Mouse (Mus musculus): ENCODE measurements at regions not wholly inside any gene's neighbourhood (a gene's known extent, or its start where the extent isn't known, plus 50 kb on each side); places are given as distances from the start of the nearest gene placed in this dataset.

DNA sequence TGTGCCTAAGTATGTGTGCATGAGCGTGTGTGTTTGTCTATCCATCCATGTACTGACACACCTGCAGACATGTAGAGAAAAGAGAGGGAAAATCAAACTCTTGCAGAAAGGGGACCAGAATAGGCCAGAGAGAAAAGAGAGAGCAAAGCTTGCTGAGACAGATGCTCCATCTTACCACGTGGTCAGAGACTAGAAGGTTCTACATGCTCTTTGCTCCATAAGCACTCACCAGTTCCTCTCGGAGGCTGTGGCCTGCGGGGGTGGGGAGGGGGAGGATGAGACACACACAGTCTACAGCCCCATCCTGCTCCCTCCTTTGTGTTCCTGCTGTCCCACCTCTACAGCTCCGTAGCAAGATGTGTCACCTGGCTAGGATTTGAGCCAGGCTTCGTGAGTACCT is 119.7 kb upstream of the Rreb1 start:
- WGBS, result 70% methylated on average over 6 of the region's 6 CpGs
- Histone ChIP-seq H3K4me2 (replicated peaks; ENCODE audit: low read depth, low read length) (no peak overlapping the region), H3K4me3 (ENCODE audit: low read length) (no peak overlapping the region), H3K4me1 (ENCODE audit: control insufficient read depth, insufficient read depth, low read length) (no peaks in the 10 kb centered on the region), H3K9me3 (ENCODE audit: control insufficient read depth, low read length) (no peaks in the 10 kb centered on the region), H3K36me3 (ENCODE audit: control insufficient read depth, insufficient read depth, low read length) (no peaks in the 10 kb centered on the region), H3K27me3 (ENCODE audit: control insufficient read depth, insufficient read depth, low read length) (no peaks in the 10 kb centered on the region), H3K27ac (ENCODE audit: low read depth, low read length) (no peak overlapping the region), H3K9ac (ENCODE audit: low read depth, low read length) (no peak overlapping the region)
- no peak for ATAC-seq (ENCODE audit: low FRiP score, low TSS enrichment)

DNA sequence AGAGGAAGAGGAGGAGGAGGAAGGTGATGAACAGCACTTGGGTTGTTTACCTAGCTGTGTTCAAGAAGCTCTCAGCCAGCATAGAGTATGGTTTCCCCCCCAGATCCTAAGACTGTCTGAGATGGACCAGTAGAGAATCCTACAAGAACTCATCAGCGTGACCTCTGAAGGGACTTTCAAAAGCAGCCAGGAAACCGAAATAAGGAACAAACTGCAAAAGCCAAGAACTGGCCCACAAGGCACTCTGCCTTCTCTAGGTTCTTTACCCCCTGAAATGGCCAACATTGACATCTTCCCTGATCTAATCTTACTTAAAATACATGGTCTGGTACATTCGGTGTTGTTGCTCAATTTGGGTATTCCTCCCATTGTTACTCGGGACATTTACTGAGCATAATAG is 118.1 kb upstream of the Rreb1 start:
- Histone ChIP-seq H3K9me3 (ENCODE audit: control insufficient read depth, low read length) (no peaks in the 10 kb centered on the region), H3K4me2 (replicated peaks; ENCODE audit: low read depth, low read length) (no peak overlapping the region), H3K36me3 (ENCODE audit: control insufficient read depth, insufficient read depth, low read length) (no peaks in the 10 kb centered on the region), H3K9ac (ENCODE audit: low read depth, low read length) (no peak overlapping the region), H3K27me3 (ENCODE audit: control insufficient read depth, insufficient read depth, low read length) (no peaks in the 10 kb centered on the region), H3K4me1 (ENCODE audit: control insufficient read depth, insufficient read depth, low read length) (no peaks in the 10 kb centered on the region), H3K27ac (ENCODE audit: low read depth, low read length) (no peak overlapping the region), H3K4me3 (ENCODE audit: low read length) (no peak overlapping the region)
- 94% methylated on average over 4 of the region's 4 CpGs for WGBS
- no peak for ATAC-seq (ENCODE audit: low FRiP score, low TSS enrichment)

DNA sequence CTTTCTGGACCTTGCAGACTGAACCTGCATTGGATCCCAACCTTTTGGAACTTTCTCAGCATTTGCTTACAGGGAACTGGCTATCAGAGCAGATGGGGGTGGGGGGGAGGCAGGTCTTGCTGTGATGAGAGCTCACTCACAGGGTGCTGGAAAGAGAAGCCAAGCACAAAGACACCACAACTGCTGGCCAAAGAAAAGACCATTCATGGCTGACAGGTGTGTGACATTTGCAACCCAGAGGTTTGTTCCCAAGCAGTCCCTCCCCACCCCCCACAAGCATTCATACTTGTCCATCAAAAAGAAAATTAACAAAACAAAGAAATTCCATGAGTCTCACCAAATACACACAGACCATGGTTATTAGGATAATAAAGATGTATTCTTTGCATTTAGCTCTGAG is 117.5 kb upstream of the Rreb1 start:
- Histone ChIP-seq H3K4me1 (ENCODE audit: control insufficient read depth, insufficient read depth, low read length) (no peaks in the 10 kb centered on the region), H3K4me3 (ENCODE audit: low read length) (no peak overlapping the region), H3K27me3 (ENCODE audit: control insufficient read depth, insufficient read depth, low read length) (no peaks in the 10 kb centered on the region), H3K36me3 (ENCODE audit: control insufficient read depth, insufficient read depth, low read length) (no peaks in the 10 kb centered on the region), H3K27ac (ENCODE audit: low read depth, low read length) (no peak overlapping the region), H3K9ac (ENCODE audit: low read depth, low read length) (no peak overlapping the region), H3K4me2 (replicated peaks; ENCODE audit: low read depth, low read length) (no peak overlapping the region), H3K9me3 (ENCODE audit: control insufficient read depth, low read length) (no peaks in the 10 kb centered on the region)
- ATAC-seq (ENCODE audit: low FRiP score, low TSS enrichment), result no peak

DNA sequence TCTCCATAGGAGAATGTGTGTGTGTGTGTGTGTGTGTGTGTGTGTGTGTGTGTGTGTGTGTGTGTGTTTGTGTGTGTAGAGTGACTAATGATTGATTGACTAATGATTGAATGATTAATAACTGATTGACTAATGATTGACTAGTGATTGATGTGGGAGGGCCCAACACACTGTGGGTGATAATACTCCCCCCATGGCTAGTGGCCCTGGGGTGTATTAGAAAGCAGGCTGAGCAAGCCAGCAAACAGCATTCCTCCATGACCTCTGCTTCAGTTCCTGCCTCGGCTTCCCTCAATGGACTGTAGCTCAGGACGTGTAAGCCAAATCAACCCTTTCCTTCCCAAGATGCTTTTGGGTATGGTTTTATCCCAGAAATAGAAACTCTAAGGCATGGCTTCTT is 114.1 kb upstream of the Rreb1 start:
- no peaks in the 10 kb centered on the region for H3K36me3 ChIP-seq (ENCODE audit: control insufficient read depth, insufficient read depth, low read length)
- H3K4me2 ChIP-seq (replicated peaks; ENCODE audit: low read depth, low read length), result no peak overlapping the region
- no peaks in the 10 kb centered on the region for H3K4me1 ChIP-seq (ENCODE audit: control insufficient read depth, insufficient read depth, low read length)
- no peak for ATAC-seq (ENCODE audit: low FRiP score, low TSS enrichment)
- 63% methylated on average over 2 of the region's 2 CpGs for WGBS
- no peak overlapping the region for H3K4me3 ChIP-seq (ENCODE audit: low read length)
- no peaks in the 10 kb centered on the region for H3K27me3 ChIP-seq (ENCODE audit: control insufficient read depth, insufficient read depth, low read length)
- H3K27ac ChIP-seq (ENCODE audit: low read depth, low read length), result no peak overlapping the region
- H3K9me3 ChIP-seq (ENCODE audit: control insufficient read depth, low read length), result no peaks in the 10 kb centered on the region
- H3K9ac ChIP-seq (ENCODE audit: low read depth, low read length), result no peak overlapping the region

DNA sequence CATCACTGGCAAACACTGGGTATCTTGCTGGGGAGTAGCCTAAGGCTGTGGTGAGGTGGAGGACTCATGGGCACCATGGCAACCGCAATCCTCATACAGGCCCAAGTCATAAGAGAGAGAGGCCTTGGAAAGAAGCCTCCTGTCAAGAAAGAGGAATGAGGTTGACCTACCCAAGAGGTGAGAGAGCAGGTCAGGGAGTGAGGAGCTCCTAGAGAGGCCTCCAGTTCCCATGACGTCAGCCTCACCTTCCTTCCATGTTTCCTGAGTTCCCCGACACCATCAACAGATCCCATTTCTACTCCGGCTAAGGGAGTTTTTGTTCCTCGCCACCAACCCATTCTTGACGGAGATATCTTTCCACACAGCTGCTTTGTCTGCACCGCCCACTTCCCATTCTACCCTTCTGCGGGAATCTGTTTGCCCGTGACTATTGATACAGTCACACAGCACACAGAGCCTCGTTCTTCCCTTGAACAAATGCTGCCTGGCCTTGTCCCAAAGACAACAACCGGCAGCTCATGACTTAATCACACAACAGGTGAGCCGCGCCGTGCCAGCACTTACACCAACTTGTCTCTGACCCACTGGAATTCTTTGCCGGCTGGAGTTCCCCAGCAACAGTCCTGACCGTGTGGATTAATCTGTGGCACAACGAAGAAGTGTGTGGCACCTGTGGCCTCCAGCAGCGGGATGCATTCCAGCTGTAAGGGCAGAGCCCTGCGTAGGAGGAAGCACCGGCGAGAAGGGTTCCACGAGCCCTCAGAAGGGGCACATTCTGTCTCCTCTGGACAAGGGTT is 111.8 kb upstream of the Rreb1 start:
- no peak overlapping the region for H3K27ac ChIP-seq (ENCODE audit: low read depth, low read length)
- ATAC-seq (ENCODE audit: low FRiP score, low TSS enrichment), result no peak
- no peak overlapping the region for H3K4me2 ChIP-seq (replicated peaks; ENCODE audit: low read depth, low read length)
- H3K36me3 ChIP-seq (ENCODE audit: control insufficient read depth, insufficient read depth, low read length), result no peaks in the 10 kb centered on the region
- no peak overlapping the region for H3K4me3 ChIP-seq (ENCODE audit: low read length)
- WGBS, result 70% methylated on average over 22 of the region's 22 CpGs
- no peaks in the 10 kb centered on the region for H3K9me3 ChIP-seq (ENCODE audit: control insufficient read depth, low read length)
- no peaks in the 10 kb centered on the region for H3K4me1 ChIP-seq (ENCODE audit: control insufficient read depth, insufficient read depth, low read length)
- H3K9ac ChIP-seq (ENCODE audit: low read depth, low read length), result no peak overlapping the region
- H3K27me3 ChIP-seq (ENCODE audit: control insufficient read depth, insufficient read depth, low read length), result no peaks in the 10 kb centered on the region

DNA sequence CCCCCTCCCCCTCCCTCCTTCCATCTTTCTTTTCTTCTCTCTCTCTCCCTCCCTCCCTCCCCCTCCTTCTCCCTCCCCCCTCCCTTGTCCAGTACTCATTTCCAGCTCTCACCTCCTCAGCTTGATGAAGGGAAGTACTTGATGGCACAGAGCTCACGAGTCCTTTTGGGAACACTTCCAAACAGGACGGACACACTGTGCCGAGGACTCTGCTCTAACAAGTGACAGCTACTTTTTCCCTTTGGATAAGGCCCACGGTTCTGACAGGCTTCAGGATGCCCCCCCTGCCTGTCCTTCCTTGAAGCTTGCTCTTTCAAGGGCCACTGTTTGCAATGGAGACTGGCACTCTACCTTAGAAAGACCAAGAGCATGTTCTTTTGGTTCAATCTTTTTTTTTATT is 110.8 kb upstream of the Rreb1 start:
- H3K9me3 ChIP-seq (ENCODE audit: control insufficient read depth, low read length), result no peaks in the 10 kb centered on the region
- ATAC-seq (ENCODE audit: low FRiP score, low TSS enrichment), result no peak
- H3K4me3 ChIP-seq (ENCODE audit: low read length), result no peak overlapping the region
- no peak overlapping the region for H3K27ac ChIP-seq (ENCODE audit: low read depth, low read length)
- H3K36me3 ChIP-seq (ENCODE audit: control insufficient read depth, insufficient read depth, low read length), result no peaks in the 10 kb centered on the region
- no peaks in the 10 kb centered on the region for H3K27me3 ChIP-seq (ENCODE audit: control insufficient read depth, insufficient read depth, low read length)
- WGBS, result 71% methylated on average over 4 of the region's 4 CpGs
- no peak overlapping the region for H3K4me2 ChIP-seq (replicated peaks; ENCODE audit: low read depth, low read length)
- no peaks in the 10 kb centered on the region for H3K4me1 ChIP-seq (ENCODE audit: control insufficient read depth, insufficient read depth, low read length)
- no peak overlapping the region for H3K9ac ChIP-seq (ENCODE audit: low read depth, low read length)

DNA sequence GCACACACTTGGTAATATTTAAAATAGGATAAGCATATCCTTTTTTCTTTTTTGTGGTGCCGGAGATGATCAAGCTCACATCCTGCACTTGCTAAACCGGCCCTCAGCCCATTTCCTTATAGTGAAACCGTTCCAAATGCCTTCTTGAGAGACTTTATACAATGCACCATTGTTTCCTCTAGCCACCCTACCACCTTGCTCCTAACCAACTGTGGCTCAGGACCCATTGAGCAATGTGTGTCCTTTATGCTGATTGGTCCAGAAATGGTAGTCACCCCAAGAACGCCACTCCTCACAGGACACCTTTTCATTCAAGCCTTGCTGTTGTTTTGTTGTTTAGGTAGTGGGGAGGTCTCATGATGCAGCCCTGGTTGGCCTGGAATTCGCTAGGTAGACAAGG is 110.3 kb upstream of the Rreb1 start:
- H3K4me3 ChIP-seq (ENCODE audit: low read length), result no peak overlapping the region
- H3K4me1 ChIP-seq (ENCODE audit: control insufficient read depth, insufficient read depth, low read length), result no peaks in the 10 kb centered on the region
- H3K9me3 ChIP-seq (ENCODE audit: control insufficient read depth, low read length), result no peaks in the 10 kb centered on the region
- no peak for ATAC-seq (ENCODE audit: low FRiP score, low TSS enrichment)
- WGBS, result 77% methylated on average over 5 of the region's 5 CpGs
- H3K4me2 ChIP-seq (replicated peaks; ENCODE audit: low read depth, low read length), result no peak overlapping the region
- no peak overlapping the region for H3K9ac ChIP-seq (ENCODE audit: low read depth, low read length)
- H3K27me3 ChIP-seq (ENCODE audit: control insufficient read depth, insufficient read depth, low read length), result no peaks in the 10 kb centered on the region
- H3K36me3 ChIP-seq (ENCODE audit: control insufficient read depth, insufficient read depth, low read length), result no peaks in the 10 kb centered on the region
- no peak overlapping the region for H3K27ac ChIP-seq (ENCODE audit: low read depth, low read length)

DNA sequence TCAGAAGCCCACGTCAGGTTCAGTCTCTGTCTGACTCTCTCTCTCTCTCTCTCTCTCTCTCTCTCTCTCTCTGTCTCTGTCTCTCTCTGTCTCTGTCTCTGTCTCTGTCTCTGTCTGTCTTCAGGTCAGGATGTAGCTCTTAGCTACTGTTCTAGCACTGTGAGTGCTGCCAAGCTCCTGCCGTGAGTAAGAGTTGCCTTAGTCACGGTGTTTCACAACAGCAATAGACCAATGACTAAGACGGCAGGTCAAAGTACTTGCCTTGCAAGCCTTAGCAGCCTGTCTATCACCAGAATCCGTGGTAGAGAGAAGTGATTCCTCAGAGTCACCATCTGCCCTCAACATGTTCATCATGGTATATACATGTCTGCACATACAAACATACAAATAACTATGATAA is 107.1 kb upstream of the Rreb1 start:
- Histone ChIP-seq H3K4me1 (ENCODE audit: control insufficient read depth, insufficient read depth, low read length) (no peaks in the 10 kb centered on the region), H3K4me3 (ENCODE audit: low read length) (no peak overlapping the region), H3K27me3 (ENCODE audit: control insufficient read depth, insufficient read depth, low read length) (no peaks in the 10 kb centered on the region), H3K36me3 (ENCODE audit: control insufficient read depth, insufficient read depth, low read length) (no peaks in the 10 kb centered on the region), H3K27ac (ENCODE audit: low read depth, low read length) (no peak overlapping the region), H3K9me3 (ENCODE audit: control insufficient read depth, low read length) (no peaks in the 10 kb centered on the region), H3K4me2 (replicated peaks; ENCODE audit: low read depth, low read length) (no peak overlapping the region), H3K9ac (ENCODE audit: low read depth, low read length) (no peak overlapping the region)
- no peak for ATAC-seq (ENCODE audit: low FRiP score, low TSS enrichment)
- 87% methylated on average over 5 of the region's 5 CpGs for WGBS

DNA sequence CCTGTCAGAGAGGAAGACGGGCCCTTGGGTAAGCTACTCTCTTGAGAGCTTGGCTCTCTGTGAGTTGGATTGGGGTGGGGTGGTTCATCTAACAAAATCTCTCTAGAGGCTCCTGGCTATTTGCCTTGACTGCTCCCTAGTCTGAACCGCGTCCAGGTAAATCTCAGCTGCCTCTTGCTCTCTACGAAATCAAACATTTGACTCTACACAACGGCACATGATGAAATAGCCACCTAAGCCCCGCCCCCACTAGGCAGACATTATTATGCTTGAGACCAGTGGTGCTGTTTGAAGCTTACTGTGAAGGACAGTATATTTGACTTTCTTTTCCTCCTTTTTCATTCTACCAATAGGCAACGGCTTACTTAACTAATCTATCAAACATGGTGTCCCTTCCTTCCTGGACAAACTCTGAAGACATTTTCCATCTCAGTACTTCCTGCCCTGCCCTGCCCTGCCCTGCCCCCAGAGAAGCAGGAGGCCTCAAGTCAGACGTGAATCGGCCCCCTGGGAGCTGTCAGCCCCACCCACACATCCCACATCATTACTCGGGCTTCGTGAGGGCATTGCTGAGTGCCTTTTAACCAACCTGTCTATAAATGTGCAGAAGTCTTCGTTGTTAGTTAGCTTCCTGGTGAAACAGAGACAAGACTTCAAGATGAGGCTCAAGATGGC is 103.4 kb upstream of the Rreb1 start:
- H3K9me3 ChIP-seq (ENCODE audit: control insufficient read depth, low read length), result no peaks in the 10 kb centered on the region
- H3K4me3 ChIP-seq (ENCODE audit: low read length), result no peak overlapping the region
- no peak for ATAC-seq (ENCODE audit: low FRiP score, low TSS enrichment)
- WGBS, result 63% methylated on average over 12 of the region's 12 CpGs
- H3K4me1 ChIP-seq (ENCODE audit: control insufficient read depth, insufficient read depth, low read length), result no peaks in the 10 kb centered on the region
- no peaks in the 10 kb centered on the region for H3K36me3 ChIP-seq (ENCODE audit: control insufficient read depth, insufficient read depth, low read length)
- H3K4me2 ChIP-seq (replicated peaks; ENCODE audit: low read depth, low read length), result no peak overlapping the region
- no peaks in the 10 kb centered on the region for H3K27me3 ChIP-seq (ENCODE audit: control insufficient read depth, insufficient read depth, low read length)
- no peak overlapping the region for H3K9ac ChIP-seq (ENCODE audit: low read depth, low read length)
- H3K27ac ChIP-seq (ENCODE audit: low read depth, low read length), result no peak overlapping the region

All from kidney, embryonic 14.5 days (tissue).